Mouse (Mus musculus) kidney, adult 2 months (tissue): ENCODE measurements around the gene Slc28a1.

ENCODE experiments used
- CTCF ChIP-seq: fragments of 200-500 bp; conservative IDR thresholded peaks from 2 replicates; pipeline ENCODE4 v1.5.1; 2011; ENCODE audit warnings: low read depth, mild to moderate bottlenecking, control low read depth, low read length, moderate library complexity, mixed read lengths; ENCODE audit not compliant: insufficient read depth, insufficient read length
- POLR2A ChIP-seq: fragments of 200-500 bp; IDR thresholded peaks from one replicate; pipeline ENCODE4 v1.6.1; 2011; ENCODE audit warnings: low read depth, low read length, control low read depth

- no peak for TF ChIP-seq CTCF
- TF ChIP-seq POLR2A = no peak
Observed at GRCm38 (mm10) chr7:81195509-81195908, 80.9 kb downstream of the Slc28a1 start.
